Mouse (Mus musculus) fat pad, adult 2 months (tissue): Measurements from ENCODE around the gene Trim2.

ENCODE experiments used
- DNase-seq: peaks from one replicate; pipeline ENCODE4 v3.0.0-alpha.2; 2011; ENCODE audit warnings: low read depth, low spot score; ENCODE audit errors: extremely low read depth

Gene Trim2

DNA sequence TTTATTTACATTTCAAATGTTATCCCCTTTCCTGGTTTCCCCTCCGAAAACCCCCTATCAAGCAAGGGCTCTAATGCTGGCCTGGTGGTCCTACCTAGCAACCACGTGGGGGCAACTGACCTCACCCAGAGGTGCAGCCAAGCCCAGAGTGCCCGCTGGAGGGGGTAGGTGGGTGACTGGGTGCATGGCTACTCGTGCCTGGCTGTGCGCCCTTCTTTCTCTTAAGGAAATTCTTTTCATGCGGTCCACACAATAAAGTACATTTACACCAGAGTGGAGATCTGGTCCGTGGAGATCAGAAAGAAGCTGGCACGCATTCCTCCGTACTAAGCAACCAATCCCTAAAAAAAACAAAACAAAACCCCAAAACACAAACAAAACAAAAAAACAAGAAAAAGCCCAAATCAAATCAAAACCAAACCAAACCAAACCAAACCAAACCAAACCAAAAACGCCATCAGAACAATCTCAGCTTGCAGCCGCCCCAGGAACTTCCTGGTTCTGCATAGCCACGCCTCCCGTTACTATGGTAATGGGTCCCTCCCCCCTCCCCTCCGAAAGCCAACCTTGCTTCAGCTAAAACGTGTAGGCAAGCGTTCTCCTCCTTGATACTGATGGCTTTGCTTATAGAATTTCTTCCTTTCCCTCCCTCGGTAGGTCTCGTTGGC lies 78.3 kb downstream of the Trim2 start:
- no peak for DNase-seq

DNA sequence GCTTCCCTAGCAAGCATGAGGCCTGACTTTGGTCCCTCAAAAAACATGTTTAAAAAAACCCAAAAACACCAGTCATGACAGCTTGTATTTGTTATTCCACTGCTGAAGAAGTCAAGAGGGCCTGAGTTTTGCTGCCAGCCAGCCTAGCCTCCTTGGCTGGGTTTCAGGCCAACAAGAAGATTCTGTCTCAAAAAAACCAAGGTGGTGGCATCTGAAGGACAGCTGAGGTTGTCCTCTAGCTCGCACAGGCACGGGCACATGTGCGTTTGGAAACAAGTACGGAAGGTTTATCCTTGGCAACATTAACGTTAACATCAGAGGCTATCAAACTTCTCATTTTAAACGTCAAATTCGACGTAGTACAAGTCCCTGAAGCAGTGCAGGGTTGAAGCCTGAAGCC lies 79.0 kb downstream of the Trim2 start:
- no peak for DNase-seq

DNA sequence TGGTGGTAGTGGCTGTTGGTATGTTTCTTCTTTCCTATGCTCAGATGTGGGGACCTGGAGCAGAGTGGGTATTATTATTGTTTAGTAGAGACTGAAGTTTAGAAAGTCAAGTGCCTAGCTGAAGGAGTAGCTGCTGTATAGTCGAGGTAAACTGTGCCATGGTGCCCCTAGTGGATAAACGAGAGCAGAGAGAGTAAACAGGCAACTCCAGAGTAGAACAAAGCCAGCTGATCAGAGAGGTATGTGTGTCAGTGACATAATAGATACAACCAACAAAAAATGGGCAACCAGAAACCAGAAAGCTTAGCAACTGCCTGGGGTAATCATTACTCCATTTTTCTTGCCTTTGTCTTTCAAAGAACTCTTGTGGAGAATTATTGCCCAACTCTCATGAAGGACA lies 81.7 kb downstream of the Trim2 start:
- no peak for DNase-seq

DNA sequence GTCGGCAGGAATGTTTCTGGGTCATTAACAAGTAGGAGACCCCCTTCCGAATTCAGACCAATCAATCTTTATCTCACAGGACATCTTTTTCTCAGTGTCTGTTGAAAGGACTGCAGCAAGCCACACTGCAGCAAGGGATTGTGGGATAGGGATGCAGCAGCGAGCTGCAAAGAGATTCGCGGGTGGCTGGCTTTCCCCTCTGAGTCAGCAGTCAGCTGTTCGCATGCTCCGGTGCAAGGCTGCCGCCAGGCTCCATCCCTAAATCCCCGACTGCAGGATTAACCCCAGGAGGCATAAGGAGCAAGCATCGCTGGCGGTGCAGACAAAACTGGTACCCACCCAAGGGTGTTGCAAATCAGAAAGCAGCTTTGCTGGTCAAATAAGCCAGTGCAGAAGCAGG lies 85.9 kb downstream of the Trim2 start:
- DNase-seq: no peak

DNA sequence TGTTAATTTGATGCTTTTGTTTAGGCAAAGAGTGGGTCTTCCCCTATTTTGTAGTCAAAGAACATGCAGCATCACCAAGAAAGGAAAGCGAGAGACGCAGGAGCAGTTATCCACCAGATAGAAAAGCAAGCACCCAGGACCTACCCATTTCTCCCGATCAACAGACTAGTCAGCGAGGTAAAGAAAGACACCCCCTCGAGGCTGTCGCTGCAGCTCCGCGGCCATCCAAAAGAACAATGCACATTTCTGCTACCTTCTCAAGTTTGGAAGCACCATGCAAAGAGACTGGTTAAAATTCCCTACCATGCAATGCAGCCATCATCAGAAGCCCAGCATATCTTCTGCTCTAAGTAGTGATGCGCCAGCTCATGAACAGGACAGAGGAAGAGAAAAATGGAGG lies 86.4 kb downstream of the Trim2 start:
- DNase-seq: no peak

DNA sequence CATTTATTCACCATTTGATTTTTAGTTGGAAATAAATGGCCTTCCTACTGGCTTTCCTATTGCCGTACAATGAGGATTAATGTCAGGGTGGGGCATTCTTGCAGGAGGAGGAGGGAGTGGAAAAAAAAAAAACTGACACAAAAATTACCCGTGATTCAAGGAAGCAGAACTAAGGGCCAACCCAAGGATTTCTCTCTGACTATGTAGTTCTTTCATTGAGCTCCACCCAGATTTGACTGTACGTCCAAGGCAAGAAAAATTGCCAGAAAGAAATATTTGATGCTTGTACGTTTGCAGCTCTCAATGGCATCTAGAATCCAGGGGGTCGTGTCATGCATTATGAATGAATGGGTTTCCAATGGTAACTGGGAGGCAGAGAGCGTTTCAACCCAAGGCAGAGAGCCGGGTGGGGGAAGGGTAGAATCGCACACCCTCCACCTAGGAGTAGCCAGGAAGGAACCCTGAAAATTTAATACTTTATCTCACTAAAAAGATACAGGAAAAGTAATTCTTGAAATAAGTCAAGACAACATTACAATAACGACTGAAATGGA lies 86.9 kb downstream of the Trim2 start:
- no peak for DNase-seq

DNA sequence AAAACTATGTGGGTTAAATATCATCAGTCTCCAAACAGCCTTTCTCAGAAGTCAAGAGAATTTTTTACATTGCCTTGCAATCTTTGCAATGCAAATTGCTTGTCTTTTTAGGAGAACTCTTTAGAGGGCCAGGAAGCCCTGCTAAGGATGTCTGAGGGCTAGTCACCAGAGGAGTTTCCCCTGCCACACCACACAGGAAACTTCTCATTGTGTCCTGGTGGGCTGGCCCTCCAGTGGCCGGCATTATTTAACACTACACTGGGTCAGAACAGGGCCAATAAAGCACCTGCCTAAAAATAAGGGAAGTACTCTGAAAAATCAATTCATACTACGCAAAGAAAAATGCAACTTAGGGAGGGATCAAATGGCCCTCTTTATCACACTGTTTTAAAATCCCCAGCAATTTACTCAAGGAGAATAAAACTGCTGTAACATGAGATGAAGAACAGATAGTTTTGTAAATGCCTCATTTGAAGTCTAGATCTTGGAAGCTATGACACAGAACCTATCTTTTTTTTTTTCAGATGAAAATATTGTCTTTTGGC lies 87.4 kb downstream of the Trim2 start:
- no peak for DNase-seq

DNA sequence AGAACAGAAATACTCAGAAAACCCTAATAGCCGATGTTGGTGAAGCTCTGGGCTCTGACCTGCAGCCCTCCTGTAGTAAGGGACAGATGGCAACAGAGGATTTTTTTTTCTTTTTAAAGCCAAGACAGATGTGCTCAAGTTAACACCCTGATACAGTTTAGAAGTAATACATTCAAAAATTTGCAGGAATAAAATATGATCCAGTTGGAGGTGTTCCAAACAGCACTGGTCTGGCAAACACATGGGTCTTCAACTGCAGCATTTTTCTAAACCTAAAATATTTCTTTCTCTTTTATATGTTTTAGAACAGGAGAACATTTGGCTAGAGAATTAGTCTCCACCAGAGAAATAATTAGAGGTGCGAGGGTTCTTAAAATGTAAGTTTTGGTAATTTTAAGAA lies 88.2 kb downstream of the Trim2 start:
- no peak for DNase-seq

DNA sequence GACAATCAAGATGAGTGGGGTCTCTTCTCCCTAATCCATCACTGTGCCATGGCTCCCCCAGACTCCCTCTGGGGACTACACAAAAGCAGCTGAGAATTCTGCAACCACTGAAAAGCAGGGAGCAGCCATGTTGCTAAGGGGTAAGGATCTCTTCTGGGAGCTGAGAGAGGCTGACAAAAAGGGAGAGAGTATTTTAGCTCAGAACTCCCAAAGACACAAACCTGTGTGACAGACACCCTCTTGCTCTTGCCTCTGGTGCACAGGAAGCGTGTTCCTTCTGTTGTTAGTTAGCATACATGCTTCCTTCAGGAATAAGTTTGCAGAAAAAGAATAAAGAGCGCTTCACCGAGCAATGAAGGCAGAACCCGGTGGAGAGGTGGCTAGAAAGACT lies 88.7 kb downstream of the Trim2 start:
- no peak for DNase-seq

DNA sequence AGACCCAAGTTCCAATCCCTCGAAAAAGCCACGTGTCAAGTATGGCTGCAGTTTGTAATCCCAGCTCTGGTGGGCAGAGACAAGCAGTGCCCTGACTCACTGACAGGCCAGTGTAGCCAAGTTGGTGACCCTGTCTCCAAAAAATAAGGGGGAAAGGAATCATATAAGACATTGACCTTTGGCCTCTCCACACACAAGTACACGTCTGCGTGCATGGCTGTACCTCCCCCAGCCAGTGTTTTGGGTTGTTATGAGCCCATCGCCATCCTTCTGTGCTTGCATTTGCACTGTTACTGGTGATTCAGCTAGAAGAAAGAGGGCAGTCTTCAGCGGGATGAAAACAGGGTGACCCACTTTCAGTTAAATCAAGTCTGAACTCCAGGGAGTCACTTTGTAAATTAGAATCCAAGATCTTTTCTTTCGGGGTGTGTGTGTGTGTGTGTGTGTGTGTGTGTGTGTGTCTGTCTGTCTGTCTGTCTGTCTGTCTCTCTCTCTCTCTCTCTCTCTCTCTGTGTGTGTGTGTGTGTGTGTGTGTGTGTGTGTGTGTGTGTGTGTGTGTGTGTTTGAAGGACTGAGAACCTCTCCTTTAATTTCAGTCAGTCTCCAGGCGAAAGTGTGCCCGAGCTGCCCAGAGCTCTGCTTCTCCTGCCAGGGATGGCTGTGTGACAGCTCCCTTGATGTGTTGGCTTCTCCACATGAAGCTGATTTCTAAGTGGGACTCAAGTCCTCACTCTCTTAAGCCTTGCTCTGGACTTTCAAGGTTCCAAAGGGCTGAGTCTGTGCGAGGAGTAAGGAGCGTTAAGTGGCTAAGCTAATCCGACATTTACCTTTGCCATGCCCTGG lies 89.3 kb downstream of the Trim2 start:
- no peak for DNase-seq

DNA sequence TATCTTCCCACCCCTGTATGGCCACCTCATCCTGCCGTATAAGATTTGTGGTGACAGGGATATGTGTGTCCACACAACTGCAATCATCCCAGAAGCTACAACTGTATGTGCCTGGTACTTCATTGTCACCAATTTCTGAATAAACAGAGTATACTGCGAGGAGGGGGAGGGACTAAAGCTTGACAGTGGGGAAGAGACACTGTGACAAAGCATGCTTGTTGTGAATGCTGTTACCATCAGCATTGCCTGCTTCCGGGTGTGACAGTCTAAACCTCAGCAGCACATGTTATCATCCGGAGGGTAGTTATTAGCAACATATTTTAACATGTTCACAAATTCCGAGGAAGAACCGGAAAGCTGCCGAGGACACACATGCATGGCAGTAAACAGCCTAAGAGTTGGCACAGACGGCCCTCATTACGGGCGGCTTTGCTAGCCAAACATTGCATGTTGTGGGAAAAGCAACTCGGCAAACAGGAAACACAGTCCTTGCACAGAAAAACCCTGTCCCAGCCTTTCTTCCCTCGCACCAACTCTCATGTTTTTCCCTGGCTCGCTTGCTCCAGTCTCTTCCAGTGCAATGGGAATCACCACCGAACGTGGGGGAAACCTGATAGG lies 90.8 kb downstream of the Trim2 start:
- DNase-seq: no peak

DNA sequence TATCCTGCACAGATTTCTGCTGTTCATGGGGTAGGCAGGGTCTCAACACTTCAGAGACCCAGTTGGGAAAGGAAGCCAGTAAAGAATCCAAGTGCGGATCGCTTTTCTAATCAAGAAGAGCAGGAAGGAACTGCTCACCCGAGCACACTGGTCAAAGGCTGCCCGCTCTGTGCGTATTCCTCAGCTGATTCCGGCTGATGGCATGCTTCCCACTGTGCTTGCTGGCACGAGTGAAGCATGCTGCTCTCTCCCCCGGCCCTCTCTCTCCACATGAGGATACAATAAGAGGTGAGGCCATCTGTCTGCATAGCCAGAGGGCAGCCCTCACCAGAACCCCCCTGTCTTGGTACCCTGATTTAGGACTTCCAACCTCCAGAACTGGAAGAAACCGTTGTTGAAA lies 91.4 kb downstream of the Trim2 start:
- no peak for DNase-seq

DNA sequence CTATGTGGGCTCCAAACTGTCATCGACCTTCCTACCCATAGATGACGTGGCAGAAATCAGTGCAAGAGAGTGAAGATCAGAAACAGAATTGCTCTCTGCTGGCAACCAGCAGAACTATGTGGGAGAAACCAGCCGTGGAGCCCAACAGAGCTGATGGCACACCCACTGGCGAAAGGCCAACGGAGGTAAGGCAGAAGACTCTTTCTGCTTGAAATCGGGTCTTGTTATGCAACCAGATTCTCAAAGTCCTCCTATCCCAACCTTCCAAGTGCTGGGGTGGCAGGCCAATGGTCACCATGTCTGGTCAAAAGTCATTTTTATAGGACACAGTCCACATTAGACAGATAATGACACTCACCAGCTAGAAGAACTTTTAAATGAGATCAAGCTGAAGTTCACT lies 92.2 kb downstream of the Trim2 start:
- DNase-seq: no peak

DNA sequence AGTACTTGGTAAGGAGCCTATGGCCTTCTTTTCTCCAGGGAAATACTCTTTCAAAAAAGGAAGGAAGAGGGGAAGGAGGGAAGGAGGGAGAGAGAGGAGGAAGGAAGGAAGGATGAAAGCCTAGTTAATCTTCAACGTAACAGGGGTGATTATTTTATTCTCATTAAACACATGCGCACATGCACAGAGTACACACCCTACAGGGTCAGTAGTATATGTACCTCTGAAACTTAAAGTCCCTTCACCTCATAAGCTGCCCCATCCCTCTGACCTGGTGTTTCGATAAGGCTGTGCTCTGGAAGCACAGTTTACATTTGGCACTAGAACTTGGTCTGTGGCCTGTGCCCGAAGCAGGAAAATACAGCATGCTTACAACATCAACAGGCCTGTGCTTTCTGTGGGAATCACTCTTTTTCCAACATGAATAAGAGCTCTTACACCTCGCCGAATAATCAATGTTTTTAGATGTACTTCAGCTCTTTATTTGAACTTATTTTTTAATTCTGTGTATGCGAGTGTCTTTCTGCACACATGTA lies 95.3 kb downstream of the Trim2 start:
- no peak for DNase-seq

DNA sequence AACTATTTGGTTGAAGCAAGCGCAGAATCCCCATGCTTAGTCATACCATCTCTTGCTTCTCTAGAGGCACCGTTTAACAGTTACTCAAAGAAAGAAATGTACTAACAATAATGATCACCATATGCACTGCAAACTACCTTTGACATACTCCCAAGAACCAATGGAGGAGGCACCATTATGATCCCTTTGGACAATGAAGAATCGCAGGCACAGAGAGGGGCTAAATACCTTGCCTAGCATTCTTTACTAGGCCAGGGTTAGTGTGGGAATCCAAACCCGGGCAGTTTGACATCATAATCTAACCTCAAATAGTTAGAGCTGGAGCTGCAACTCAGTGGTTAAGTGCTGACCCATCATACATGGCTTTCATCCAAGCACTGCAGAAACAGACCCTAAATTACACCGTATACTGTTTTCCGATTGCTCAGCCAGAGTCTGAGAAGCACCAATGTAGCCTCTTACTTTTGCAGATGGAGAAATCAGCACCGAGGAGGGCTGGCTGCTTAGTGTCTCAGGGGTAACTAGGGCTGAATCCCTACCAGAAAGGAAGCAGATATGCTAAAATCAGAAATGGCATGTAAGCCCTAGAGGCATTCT lies 97.7 kb downstream of the Trim2 start:
- DNase-seq: no peak

DNA sequence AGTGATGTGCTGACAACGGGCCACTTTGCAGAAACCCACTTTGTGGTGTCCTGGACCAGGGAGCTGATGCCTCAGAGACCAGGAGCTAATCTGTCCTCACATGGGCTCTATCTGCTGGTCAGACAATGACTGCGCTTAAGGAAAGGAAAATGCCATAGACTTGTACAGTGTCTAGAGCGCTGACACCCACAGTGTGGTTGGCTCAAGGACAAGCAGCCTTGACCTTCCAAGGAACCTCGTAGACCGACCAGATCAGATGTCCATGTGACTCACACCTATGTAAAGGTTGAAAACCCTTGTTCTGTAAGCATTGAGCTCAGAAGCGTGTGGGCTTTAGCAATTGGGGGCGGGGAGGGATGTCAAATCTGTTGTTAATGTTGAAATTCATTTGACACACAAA lies 98.2 kb downstream of the Trim2 start:
- no peak for DNase-seq

DNA sequence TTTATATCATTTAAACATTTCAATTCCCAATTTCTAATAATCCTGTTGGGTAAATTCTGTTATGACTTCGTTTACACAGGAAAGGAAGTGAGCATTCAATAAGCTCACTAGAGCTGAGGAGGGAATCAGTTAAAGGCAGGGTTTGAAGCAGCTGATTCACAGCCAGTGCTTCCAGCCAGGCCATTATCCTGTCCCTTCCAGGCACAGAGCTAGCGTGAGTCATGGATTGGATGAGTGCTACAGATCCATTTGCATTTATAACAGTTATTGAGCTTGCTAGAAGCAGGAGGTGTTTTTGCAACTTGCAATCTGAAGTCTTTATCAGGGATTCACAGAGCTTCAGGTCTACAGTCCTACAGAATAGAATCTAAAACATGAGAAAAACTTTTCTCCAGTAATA lies 99.3 kb downstream of the Trim2 start:
- DNase-seq: no peak

DNA sequence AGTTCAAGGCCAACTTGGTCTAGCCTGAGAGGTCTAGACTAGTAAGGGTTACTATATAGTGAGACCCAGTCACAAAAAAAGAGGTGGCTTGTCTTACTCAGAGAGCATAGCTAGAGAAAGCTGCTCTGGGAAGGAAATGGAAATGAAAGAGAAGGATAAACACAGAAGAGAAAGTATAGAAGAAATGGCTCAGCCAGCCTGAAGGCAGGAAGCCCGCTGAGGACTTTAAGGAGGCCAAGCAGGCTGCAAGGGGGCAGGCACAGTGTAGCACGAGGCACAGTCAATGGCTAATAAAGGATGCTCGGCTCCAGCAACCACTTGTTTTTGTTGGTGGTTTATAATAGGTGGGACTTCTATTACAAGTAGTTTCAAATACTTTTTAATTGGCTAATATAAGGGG lies 100.6 kb downstream of the Trim2 start:
- no peak for DNase-seq

DNA sequence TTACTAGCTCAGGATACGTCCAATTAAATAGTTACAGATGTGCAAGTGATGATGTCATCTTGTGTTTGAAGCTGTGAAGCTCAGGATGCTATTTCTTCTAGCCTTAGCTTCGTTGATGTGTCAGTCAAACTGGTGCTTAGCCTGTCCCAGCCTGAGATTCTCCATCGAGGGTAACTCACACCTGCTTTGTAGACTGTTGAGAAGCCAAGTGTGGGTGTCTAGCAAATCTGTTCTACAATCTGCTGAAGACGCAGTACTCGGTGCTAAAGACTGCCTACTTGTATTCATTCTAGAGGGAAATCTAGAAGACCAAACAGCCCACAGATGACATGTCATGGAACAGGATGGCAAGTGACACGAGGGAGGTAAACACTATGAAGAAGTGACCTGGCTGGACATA lies 101.0 kb downstream of the Trim2 start:
- no peak for DNase-seq

DNA sequence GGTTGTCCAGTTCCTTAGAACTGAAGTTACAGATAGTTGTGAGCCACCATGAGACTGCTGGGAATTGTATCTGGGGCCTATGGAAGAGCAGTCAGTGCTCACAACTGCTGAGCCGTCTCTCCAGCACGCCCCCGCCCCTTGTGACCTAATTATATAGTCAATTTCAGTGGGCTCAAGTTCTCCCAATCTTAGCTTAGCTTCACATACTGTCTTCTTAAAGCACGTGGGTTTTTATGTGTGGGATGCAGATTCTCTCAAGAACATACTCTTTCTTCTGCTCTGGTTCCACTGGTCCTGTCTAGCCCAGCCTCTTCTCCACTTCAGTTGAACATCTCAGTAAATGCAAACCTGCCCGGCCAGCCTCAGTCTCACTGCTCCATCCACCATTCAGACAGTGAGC lies 102.0 kb downstream of the Trim2 start:
- no peak for DNase-seq
